Mouse (Mus musculus) frontal cortex, adult 2 months (tissue): ENCODE data around the gene Gtf3c3. TPM values are rescaled to one million over a fixed set of nuclear protein-coding genes. Genes with fewer than 3 reads are reported as not detected.

ENCODE experiments used
- DNase-seq, 2 experiments: peaks; one replicate each; pipeline ENCODE4 v3.0.0; 2022; ENCODE audit warnings: low spot score in 1 of 2; ENCODE audit errors: extremely low spot score in 1 of 2
- polyA plus RNA-seq: library from polyadenylated mRNA; depleted of rRNA; stranded (reverse); fragments of >200 nt; gene quantifications from 2 replicates; pipeline ENCODE4 v1.2.3, GENCODE M21; 2012; rRNA removed

Gtf3c3 gene
- polyA plus RNA-seq = 17.5 and 19.3 TPM in 2 replicates

- peak; percentile 9 to 87 for DNase-seq
These were observed at the start of gene Gtf3c3 for GRCm38 (mm10) chr1:54438340-54439079. Gtf3c3 (minus strand) TSS chr1:54438971.

- no peak for DNase-seq
These were observed 46.1 kb upstream of the Gtf3c3 start for GRCm38 (mm10) chr1:54484744-54485420.

- DNase-seq = no peak
These were observed 41.7 kb upstream of the Gtf3c3 start for GRCm38 (mm10) chr1:54480491-54480890.

GRCm38 (mm10) chr1:54468662-54469061, 29.9 kb upstream of the Gtf3c3 start:
- DNase-seq = peak; percentile 39 to 75

GRCm38 (mm10) chr1:54467366-54467765, 28.6 kb upstream of the Gtf3c3 start:
- DNase-seq = peak; percentile 24 to 63

- no peak for DNase-seq
These were observed 13.3 kb upstream of the Gtf3c3 start for GRCm38 (mm10) chr1:54452116-54452515.

- DNase-seq = no peak
These were observed 10.1 kb upstream of the Gtf3c3 start for GRCm38 (mm10) chr1:54448833-54449232.

GRCm38 (mm10) chr1:54443641-54444040, 4.9 kb upstream of the Gtf3c3 start:
- DNase-seq = no peak

- DNase-seq = no peak
These were observed 307 bp upstream of the Gtf3c3 start for GRCm38 (mm10) chr1:54439080-54439476.

- no peak for DNase-seq
These were observed 16.5 kb downstream of the Gtf3c3 start for GRCm38 (mm10) chr1:54422195-54422750.

GRCm38 (mm10) chr1:54421670-54422069, 17.1 kb downstream of the Gtf3c3 start:
- no peak for DNase-seq

- no peak for DNase-seq
These were observed 36.0 kb downstream of the Gtf3c3 start for GRCm38 (mm10) chr1:54402736-54403135.

- no peak for DNase-seq
These were observed 54.5 kb downstream of the Gtf3c3 start for GRCm38 (mm10) chr1:54384221-54384620.

- peak in 1 of 2 experiments; percentile 81 for DNase-seq
These were observed 57.5 kb downstream of the Gtf3c3 start for GRCm38 (mm10) chr1:54380978-54381914.

- DNase-seq = no peak
These were observed 61.2 kb downstream of the Gtf3c3 start for GRCm38 (mm10) chr1:54377506-54378051.

- DNase-seq = no peak
These were observed 82.2 kb downstream of the Gtf3c3 start for GRCm38 (mm10) chr1:54356566-54356965.

- DNase-seq = no peak
These were observed 83.3 kb downstream of the Gtf3c3 start for GRCm38 (mm10) chr1:54355485-54355884.

- DNase-seq = no peak
These were observed 84.0 kb downstream of the Gtf3c3 start for GRCm38 (mm10) chr1:54354786-54355185.
